Mouse (Mus musculus): ENCODE data around the gene Dennd1b.

- TF ChIP-seq CTCF (IDR thresholded peaks at IDR 0.05) (no peak), EP300 (IDR thresholded peaks at IDR 0.05) (no peak)
Measured at GRCm38 (mm10) chr1:138955455-138955854, 7.8 kb upstream of the Dennd1b start.
